Mouse (Mus musculus) mouse trophoblast stem cell (cell line): ENCODE measurements around the gene Cdca7l.

Experiments used
- in situ Hi-C, 2 experiments: fragments of 300-500 bp; cut with MseI, MboI; formaldehyde crosslinking; loops; 2 replicates in 1 of 2; 3 replicates in 1 of 2; pipeline ENCODE4 v1.15.1; 2025

Cdca7l gene

GRCm38 (mm10) chr12:117808355-117809326, 4.6 kb downstream of the Cdca7l start:
- in situ Hi-C loops = no loop called here

DNA sequence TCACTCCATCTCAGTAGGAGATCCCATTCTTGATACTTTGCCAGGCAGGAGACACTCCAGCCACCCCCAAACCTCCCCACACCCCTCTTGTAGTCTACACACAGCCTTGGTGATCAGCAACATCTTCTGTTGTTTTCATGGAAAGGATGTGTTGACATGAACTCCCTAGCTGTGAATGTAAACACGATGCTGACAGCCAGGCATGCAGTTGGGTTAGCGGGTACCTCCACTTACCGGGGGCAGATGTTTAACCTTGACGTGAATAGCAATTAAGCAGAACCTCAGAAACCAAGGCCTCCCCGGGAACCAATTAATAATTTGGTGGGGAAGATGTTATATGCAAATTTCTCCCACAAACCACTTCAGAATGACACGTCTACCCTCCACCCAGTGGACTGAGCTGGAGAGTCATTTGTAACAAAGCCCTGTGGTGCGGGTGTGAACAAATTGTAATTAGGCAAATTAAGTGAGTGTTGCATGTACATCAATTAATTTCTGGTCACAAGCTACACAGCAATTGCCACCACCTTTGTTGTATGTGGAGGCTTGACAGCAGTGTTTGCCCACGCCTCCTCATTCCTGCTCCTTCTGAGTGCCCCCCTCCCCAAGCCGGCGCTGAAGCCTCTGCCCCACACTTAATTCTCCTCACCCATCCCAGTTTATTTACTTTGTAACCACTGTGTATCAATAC, 5.4 kb downstream of the Cdca7l start:
- in situ Hi-C loops = no loop called here

DNA sequence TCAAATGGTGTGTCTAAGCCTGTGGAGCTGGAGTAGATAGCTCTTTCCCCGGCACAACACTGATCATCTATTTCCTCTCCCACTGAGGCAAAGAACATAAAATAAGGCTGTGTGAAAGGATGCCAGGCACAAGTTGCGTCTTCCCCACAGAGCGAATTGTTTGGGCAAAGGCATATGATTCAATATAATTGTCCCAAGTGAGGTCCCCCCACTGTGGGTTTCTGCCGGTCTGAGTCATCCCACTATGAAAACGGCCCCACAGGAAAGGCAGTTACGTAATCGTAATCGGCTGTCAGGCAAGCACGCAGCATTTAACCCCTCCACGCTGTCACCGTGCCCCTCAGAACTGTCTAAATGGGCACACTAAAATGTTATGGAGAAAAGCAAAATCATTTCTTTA, 6.0 kb downstream of the Cdca7l start:
- in situ Hi-C loops = no loop called here

DNA sequence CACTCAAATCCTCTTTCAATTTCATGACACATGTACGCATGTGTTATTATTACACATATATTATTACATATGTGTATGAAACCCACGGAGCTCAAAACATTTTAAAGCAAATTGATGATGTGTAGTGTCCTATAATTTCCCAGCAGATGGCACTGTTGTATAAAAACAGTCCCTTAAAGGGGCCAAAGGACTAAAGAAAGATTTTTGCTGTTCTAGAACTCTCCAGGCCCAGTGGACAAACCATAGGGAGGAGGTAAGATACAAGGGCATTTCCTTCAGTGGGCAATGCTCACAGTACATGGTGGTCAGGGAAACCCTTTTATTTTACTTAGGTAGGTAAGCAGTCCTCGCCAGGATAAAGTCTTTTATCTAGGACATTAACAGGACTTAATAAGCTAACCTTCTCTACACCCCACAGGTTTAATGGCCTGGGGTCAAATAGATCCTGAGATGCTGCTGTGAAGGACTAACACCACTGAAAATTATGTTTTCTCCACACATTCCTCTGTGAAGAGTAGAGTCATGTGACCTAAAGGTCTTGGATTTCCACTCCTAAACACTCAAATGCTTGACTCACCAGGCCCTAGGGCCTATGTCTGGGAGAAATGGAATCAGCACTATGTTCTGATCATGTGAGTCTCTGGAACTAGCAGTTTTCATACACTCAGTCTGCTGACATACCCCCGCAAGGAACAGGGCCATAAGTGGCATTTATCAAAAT, 16.2 kb downstream of the Cdca7l start:
- in situ Hi-C loops = no loop called here

DNA sequence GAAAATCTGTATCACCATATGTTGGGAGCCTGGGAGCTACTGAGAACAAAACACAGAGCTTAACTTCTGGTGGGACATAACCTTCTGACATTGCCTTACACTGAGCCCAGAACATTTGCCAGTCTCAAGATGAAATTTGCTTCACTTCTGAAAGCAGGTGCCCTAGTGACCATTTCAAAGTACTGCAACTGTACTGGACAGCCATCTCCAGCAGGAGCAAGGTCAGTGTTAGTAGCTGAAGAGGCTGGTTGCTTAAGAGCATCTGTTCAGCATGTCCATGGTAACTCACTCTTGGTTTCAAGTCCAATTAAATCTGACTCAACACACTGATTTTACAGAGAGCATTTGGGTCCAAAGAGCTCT, 16.8 kb downstream of the Cdca7l start:
- in situ Hi-C loops = no loop called here

DNA sequence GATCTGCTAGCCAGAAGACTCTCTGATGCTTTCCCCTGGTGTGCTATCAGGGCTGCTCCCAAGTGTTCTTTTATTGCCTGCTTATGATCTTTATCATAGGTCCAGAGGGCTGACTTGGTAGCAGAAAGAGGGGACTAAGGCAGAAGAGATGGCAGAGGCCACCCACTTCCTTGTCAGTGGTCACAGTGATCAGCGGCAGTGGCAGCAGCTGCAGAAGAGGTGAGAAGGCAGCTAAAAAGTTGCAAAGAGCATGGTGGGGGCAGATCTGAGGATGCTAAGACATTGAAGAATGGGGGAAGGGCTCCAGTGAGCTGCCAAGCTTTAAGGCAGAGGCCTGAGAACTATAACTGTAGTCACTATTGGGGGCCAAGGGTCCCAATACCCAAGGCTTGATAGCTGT, 17.3 kb downstream of the Cdca7l start:
- in situ Hi-C loops = no loop called here

DNA sequence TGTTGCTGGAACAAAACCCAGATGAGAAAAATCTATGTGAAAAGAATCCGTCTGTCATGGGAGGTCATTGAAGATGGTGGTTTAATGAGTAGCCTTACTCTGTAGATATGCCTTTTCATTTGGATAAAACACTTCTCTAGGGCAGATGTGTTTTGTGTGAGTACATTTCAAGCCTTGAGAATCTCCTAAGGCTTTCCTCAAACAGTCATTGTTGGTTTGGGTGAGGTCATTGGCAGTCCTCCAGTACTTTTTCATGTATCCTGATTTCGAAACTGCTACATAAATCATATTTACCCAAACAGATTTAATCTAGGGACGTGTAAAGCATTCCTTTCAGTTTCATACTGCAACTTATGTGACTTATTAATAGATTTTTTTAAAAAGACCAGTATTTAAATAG, 24.3 kb downstream of the Cdca7l start:
- in situ Hi-C loops = no loop called here

DNA sequence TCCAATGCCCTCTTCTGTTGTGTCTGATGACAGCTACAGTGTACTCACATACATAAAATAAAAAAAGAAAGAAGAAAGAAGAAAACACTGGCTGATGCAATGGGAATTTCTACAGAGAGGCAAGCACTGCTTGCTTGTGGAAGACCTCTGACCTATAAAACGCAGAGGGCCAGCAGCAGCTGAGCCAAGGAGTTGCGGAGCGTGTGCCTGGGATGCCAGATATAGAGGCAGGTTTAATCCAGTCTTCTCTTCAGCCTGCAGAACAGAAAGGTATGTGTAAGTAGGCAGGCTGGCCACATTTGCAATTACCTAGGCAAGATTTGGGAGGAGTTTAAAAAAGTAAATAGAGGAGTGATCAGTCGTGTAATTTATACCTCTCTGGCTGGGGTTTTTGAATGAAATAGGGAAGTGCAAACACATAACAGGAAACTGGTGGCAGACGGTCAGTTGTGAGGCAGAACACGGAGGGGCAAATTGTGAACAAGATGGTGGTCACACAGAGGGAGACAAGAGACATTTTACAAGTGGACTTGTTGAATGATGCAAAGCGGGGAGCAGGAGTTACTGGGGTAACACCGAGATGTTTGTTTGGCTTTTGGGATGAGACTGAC, 27.4 kb downstream of the Cdca7l start:
- in situ Hi-C loops = no loop called here

DNA sequence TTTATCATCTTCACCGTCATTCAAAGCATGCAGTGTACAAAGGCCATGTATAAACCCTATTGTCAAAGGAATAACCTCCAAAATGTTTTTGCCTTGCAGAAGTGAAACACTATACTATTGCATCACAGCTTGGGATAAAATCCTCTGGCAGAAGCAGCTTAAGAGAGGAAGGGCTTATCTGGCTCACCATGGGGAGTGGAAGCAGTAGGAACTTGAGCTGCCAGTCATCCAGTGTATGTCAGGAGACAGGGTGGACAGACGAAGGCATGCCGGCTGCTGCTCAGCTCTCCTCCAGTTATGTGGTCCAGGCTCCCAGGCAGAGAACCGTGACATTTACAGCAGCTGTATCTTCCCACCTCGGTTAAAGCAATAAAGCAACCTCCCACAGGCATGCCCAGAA, 28.1 kb downstream of the Cdca7l start:
- in situ Hi-C loops = no loop called here

GRCm38 (mm10) chr12:117834652-117835051, 30.6 kb downstream of the Cdca7l start:
- in situ Hi-C loops = no loop called here

- in situ Hi-C loops = no loop called here
Observed at GRCm38 (mm10) chr12:117835371-117835770, 31.3 kb downstream of the Cdca7l start.

GRCm38 (mm10) chr12:117837376-117837775, 33.3 kb downstream of the Cdca7l start:
- in situ Hi-C loops = no loop called here

DNA sequence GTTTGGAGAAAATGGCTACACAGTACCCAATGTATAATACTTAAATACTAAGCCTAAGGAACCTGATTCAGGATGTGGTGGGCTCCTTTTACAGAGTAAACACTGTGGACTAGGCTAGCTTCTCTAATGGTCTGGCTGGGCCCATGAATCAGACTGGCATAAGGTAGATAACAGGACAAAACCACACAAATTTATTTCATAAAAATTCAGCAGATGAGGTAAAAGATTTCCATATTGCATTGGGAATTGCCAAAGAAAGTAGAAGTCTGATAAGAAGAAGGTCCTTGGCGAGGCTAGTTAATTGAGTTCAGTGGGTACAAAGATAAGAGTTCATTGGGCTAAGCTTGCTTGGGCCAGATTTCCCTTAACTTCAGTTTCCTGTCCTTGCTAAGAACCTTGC, 36.6 kb downstream of the Cdca7l start:
- in situ Hi-C loops = no loop called here

GRCm38 (mm10) chr12:117842676-117843075, 38.6 kb downstream of the Cdca7l start:
- in situ Hi-C loops = no loop called here

GRCm38 (mm10) chr12:117843302-117844074, 39.4 kb downstream of the Cdca7l start:
- in situ Hi-C loops = no loop called here

DNA sequence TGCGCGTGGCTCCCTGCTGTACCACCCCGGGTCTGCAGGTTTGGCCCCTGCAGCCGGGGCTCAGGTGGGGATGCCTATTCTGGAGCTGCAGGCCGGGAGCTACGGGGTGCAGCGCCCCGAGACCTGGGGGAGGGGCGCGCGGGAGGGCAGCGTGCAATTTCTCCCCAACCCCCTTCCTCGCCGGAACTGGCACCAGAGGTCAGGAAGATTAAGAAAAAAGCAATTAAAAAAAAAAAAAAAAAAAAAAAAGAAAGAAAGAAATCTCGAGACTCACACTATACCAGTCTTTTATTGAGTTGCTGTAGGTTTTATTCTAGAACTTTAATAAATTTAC, 40.0 kb downstream of the Cdca7l start:
- in situ Hi-C loops = no loop called here

DNA sequence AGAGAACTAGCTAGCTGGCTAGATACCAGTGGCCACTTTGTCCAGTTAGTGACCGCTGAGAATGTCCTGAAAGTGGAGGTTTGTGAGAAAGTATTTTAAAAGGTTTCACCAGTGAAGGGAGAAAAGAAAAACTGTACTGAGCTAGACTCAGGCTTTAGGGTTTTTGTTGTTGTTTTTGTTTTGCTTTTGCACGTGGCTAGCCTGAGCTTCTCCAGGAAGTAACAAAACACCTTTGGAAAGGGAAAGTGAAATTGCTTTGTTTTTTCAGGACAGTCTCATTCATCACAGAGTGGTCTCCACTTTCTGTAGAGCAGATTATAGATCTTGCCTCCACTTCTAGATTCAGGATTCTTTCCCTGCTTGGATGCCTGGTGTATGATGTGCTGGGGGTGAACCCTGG, 40.8 kb downstream of the Cdca7l start:
- in situ Hi-C loops = no loop called here

DNA sequence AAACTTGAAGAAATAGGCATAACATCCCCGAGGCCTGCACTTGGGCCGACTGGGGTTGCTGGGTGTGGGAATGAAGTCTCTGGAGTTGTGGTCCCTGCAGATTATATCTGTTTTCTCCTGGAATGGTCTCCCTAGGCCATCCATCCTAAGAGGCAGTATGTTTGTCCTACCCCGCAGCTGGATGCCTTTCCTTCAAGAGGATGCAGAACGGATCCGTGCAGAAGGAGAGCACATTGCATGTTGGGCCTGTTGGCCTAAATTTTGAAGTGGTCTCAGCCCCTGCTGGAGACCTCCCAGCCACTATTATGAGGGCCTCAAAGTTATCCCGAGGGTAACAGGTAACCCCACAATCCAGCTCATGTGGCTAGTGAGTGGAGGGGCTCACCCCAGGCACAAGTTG, 44.5 kb downstream of the Cdca7l start:
- in situ Hi-C loops = no loop called here

- in situ Hi-C loops = no loop called here
Observed at GRCm38 (mm10) chr12:117850472-117850871, 46.4 kb downstream of the Cdca7l start.

GRCm38 (mm10) chr12:117853316-117853715, 49.2 kb downstream of the Cdca7l start:
- in situ Hi-C loops = no loop called here

DNA sequence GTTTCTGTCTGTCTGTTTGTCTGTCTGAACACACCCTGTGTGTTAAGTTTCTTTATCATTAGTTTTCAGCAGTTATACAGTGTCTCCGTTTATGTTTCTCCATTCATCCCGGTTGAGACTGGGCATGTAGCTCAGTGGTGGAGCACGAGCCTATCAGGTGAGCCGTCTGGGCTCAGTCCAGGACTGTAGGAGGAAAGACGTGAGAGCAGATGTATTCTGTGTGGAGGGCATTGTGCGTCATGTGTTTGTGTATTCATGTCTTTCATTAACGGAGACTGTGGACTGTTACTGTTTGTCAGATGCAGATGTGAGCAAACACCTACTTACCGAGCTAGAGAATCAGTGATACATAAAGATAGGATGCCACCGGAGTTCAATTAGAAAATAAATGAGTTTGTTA, 52.9 kb downstream of the Cdca7l start:
- in situ Hi-C loops = no loop called here
